Mouse (Mus musculus): ENCODE results near the gene Pfkfb4.

GRCm38 (mm10) chr9:108970623-108971022 lies 21.0 kb upstream of the Pfkfb4 start:
- TF ChIP-seq POLR2A (IDR thresholded peaks at IDR 0.05; ENCODE audit: insufficient read depth, low read depth, low read length): no peak
- TF ChIP-seq CTCF (IDR thresholded peaks at IDR 0.05; ENCODE audit: insufficient read depth, low read depth, low read length): no peak

Measured in olfactory bulb, adult 2 months (tissue).